In genomic region chr9:62695210-62695609, GRCm38 (mm10) we compare ENCODE assay signal across 15 mouse cellular contexts. TPM values are rescaled to one million over a fixed set of nuclear protein-coding genes. Genes with fewer than 3 reads are reported as not detected.
"Had no signal": no experiment of that assay in that cellular context is flagged by ENCODE, and none has a peak within 500 bp of the region (broad histone marks: within the 10 kb centered on the region; RNA-seq: fewer than 3 reads in every experiment).

No protein-coding gene starts in this region.

- H3K36me3 ChIP-seq: kidney, embryonic 15.5 days; liver, embryonic 13.5 days had no signal

- DNase-seq: kidney, postnatal 10 days; kidney, postnatal 36 days; layer of hippocampus, postnatal 36 days; liver, embryonic 13.5 days; lung, adult 2 months; lung, postnatal 14 days; midbrain, embryonic 14.5 days; thymus, adult 2 months; thymus, postnatal 14 days; thymus, postnatal 4 days had no signal

- H3K9me3 ChIP-seq: kidney, embryonic 15.5 days; liver, embryonic 13.5 days had no signal

- H3K27me3 ChIP-seq: kidney, embryonic 15.5 days; liver, embryonic 13.5 days had no signal

- H3K9ac ChIP-seq: kidney, embryonic 15.5 days; liver, embryonic 13.5 days had no signal

- H3K27ac ChIP-seq: kidney, embryonic 15.5 days; left cerebral cortex, adult 2 months; liver, embryonic 13.5 days; macrophage had no signal

- H3K4me2 ChIP-seq: kidney, embryonic 15.5 days; liver, embryonic 13.5 days; midbrain, embryonic 11.5 days had no signal

- H3K4me1 ChIP-seq: liver, embryonic 13.5 days had no signal

- H3K4me3 ChIP-seq: kidney, embryonic 15.5 days; left cerebral cortex, adult 2 months; liver, embryonic 13.5 days had no signal

RNA-seq across cellular contexts. Expression of gene Itga11, which starts 17.6 kb away (rescaled TPM):
- total RNA-seq: megakaryocyte-erythroid progenitor cell, adult 5-6 weeks had no signal
- polyA plus RNA-seq: macrophage had no signal
